Mouse (Mus musculus): ENCODE measurements at regions not wholly inside any gene's neighbourhood (a gene's known extent, or its start where the extent isn't known, plus 50 kb on each side); places are given as distances from the start of the nearest gene placed in this dataset.

DNA sequence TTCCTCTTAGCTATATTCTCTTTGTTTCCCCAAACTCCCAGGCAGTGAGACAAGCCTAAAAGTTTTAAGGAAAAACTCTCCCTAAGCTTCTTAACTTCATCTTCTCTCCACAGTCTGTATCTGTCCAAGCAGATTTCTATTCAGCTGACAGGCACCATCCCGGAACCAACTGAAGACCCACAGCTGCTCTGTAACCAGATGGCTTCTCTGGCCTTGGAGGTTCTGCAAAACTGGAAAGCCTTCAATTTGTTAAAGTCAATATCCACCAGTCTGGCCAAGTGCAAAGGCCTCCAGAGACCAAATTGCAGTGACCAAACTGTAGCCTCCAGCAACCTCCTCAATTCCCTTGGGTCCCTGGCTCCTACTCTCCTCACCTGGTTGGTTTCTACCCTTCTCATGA is 614.8 kb upstream of the Stxbp6 start:
- Histone ChIP-seq H3K4me3 (ENCODE audit: low read depth, low read length) (no peak overlapping the region), H3K27me3 (replicated peaks; ENCODE audit: control insufficient read depth, insufficient read depth, low read length) (no peaks in the 10 kb centered on the region), H3K4me2 (replicated peaks; ENCODE audit: low read depth) (no peak overlapping the region), H3K27ac (ENCODE audit: low read depth, low read length) (no peak overlapping the region), H3K4me1 (replicated peaks; ENCODE audit: control insufficient read depth, insufficient read depth, low read length) (no peaks in the 10 kb centered on the region), H3K9me3 (ENCODE audit: control insufficient read depth) (no peaks in the 10 kb centered on the region), H3K9ac (ENCODE audit: low read depth, low read length) (no peak overlapping the region), H3K36me3 (ENCODE audit: control insufficient read depth, insufficient read depth) (no peaks in the 10 kb centered on the region)
- ATAC-seq = no peak
- WGBS = 59% methylated on average over 1 of the region's 1 CpGs
- no peak for TF ChIP-seq CTCF (IDR thresholded peaks at IDR 0.05; ENCODE audit: low read depth)

GRCm38 (mm10) chr12:45686765-45687164 is 612.3 kb upstream of the Stxbp6 start:
- no peak overlapping the region for H3K4me3 ChIP-seq (ENCODE audit: low read depth, low read length)
- H3K9ac ChIP-seq (ENCODE audit: low read depth, low read length) = no peak overlapping the region
- no peak for ATAC-seq
- no peaks in the 10 kb centered on the region for H3K27me3 ChIP-seq (replicated peaks; ENCODE audit: control insufficient read depth, insufficient read depth, low read length)
- H3K27ac ChIP-seq (ENCODE audit: low read depth, low read length) = no peak overlapping the region
- H3K4me1 ChIP-seq (replicated peaks; ENCODE audit: control insufficient read depth, insufficient read depth, low read length) = no peaks in the 10 kb centered on the region
- H3K9me3 ChIP-seq (ENCODE audit: control insufficient read depth) = no peaks in the 10 kb centered on the region
- no peaks in the 10 kb centered on the region for H3K36me3 ChIP-seq (ENCODE audit: control insufficient read depth, insufficient read depth)
- no peak for TF ChIP-seq CTCF (IDR thresholded peaks at IDR 0.05; ENCODE audit: low read depth)
- H3K4me2 ChIP-seq (replicated peaks; ENCODE audit: low read depth) = no peak overlapping the region

- TF ChIP-seq CTCF (IDR thresholded peaks at IDR 0.05; ENCODE audit: low read depth) = no peak
- ATAC-seq = no peak
These were observed 597.9 kb upstream of the Stxbp6 start for GRCm38 (mm10) chr12:45672361-45672760.

DNA sequence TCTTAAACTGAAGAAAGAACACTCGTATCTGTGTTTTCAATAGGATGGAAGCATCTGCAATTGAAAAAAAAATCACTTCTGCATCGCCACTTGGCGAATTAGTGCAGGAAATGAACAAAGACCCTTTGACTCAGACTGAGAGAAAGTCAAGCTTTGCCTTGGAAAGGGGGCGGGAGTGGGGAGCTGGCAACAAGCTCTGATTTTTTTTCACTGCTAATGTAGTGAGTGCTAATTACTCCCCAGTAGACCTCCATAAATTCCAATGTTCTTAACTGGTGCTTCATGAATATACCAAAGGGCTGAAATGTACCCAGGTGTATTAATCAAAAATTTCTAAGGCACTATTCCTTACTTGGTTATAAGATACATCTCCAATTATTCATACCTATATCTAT is 597.0 kb upstream of the Stxbp6 start:
- no peak overlapping the region for H3K4me3 ChIP-seq (ENCODE audit: low read depth, low read length)
- no peak for TF ChIP-seq CTCF (IDR thresholded peaks at IDR 0.05; ENCODE audit: low read depth)
- H3K9ac ChIP-seq (ENCODE audit: low read depth, low read length) = no peak overlapping the region
- no peak overlapping the region for H3K4me2 ChIP-seq (replicated peaks; ENCODE audit: low read depth)
- no peak overlapping the region for H3K27ac ChIP-seq (ENCODE audit: low read depth, low read length)
- H3K4me1 ChIP-seq (replicated peaks; ENCODE audit: control insufficient read depth, insufficient read depth, low read length) = no peaks in the 10 kb centered on the region
- no peak for ATAC-seq
- H3K27me3 ChIP-seq (replicated peaks; ENCODE audit: control insufficient read depth, insufficient read depth, low read length) = no peaks in the 10 kb centered on the region
- H3K9me3 ChIP-seq (ENCODE audit: control insufficient read depth) = no peaks in the 10 kb centered on the region
- whole genome bisulfite sequencing = 68% methylated on average over 4 of the region's 4 CpGs
- H3K36me3 ChIP-seq (ENCODE audit: control insufficient read depth, insufficient read depth) = no peaks in the 10 kb centered on the region

More at GRCm38 (mm10) chr12:45672361-45672760, 597.9 kb upstream of the Stxbp6 start:
- WGBS = 49% methylated on average over 3 of the region's 3 CpGs
- Histone ChIP-seq H3K36me3 (ENCODE audit: control insufficient read depth, insufficient read depth) (no peaks in the 10 kb centered on the region), H3K4me1 (replicated peaks; ENCODE audit: control insufficient read depth, insufficient read depth, low read length) (no peaks in the 10 kb centered on the region), H3K4me3 (ENCODE audit: low read depth, low read length) (no peak overlapping the region), H3K4me2 (replicated peaks; ENCODE audit: low read depth) (no peak overlapping the region), H3K27ac (ENCODE audit: low read depth, low read length) (no peak overlapping the region), H3K9me3 (ENCODE audit: control insufficient read depth) (no peaks in the 10 kb centered on the region), H3K27me3 (replicated peaks; ENCODE audit: control insufficient read depth, insufficient read depth, low read length) (no peaks in the 10 kb centered on the region), H3K9ac (ENCODE audit: low read depth, low read length) (no peak overlapping the region)

DNA sequence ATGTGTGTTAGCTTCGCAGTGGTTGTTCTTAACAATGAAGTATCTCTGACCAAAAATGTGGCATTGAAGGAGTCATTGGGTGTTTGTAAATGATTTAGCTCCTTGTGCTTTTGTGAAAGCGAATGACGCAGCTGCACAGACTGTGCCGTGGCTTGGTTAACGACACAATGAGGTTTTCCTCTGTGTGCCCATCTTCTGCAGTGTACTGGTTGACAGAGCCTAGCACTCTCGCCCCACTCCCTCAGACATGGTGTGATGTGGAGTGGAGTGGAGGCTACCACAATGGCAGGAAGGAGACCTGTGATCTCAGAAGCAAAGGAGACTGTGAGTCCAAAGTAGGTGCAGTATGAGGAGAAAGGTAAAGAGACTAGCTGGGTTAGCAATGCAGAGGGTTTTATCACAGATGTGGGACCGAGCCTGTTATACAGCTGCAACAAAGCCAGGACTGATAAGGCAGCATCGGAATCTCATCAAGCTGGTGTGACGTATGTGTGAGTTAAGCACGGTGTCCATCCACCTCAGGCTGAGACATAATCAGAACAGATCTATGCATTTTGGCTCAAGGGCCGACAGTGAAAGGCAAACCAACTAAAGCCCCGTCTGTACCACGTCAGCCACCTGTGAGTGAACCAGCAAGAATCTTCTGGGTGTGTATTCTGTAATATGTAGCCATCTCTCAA is 596.5 kb upstream of the Stxbp6 start:
- Histone ChIP-seq H3K27ac (ENCODE audit: low read depth, low read length) (no peak overlapping the region), H3K4me3 (ENCODE audit: low read depth, low read length) (no peak overlapping the region), H3K36me3 (ENCODE audit: control insufficient read depth, insufficient read depth) (no peaks in the 10 kb centered on the region), H3K27me3 (replicated peaks; ENCODE audit: control insufficient read depth, insufficient read depth, low read length) (no peaks in the 10 kb centered on the region), H3K9me3 (ENCODE audit: control insufficient read depth) (no peaks in the 10 kb centered on the region), H3K4me1 (replicated peaks; ENCODE audit: control insufficient read depth, insufficient read depth, low read length) (no peaks in the 10 kb centered on the region), H3K9ac (ENCODE audit: low read depth, low read length) (no peak overlapping the region), H3K4me2 (replicated peaks; ENCODE audit: low read depth) (no peak overlapping the region)
- ATAC-seq = no peak
- TF ChIP-seq CTCF (IDR thresholded peaks at IDR 0.05; ENCODE audit: low read depth) = no peak
- WGBS = 68% methylated on average over 13 of the region's 13 CpGs

DNA sequence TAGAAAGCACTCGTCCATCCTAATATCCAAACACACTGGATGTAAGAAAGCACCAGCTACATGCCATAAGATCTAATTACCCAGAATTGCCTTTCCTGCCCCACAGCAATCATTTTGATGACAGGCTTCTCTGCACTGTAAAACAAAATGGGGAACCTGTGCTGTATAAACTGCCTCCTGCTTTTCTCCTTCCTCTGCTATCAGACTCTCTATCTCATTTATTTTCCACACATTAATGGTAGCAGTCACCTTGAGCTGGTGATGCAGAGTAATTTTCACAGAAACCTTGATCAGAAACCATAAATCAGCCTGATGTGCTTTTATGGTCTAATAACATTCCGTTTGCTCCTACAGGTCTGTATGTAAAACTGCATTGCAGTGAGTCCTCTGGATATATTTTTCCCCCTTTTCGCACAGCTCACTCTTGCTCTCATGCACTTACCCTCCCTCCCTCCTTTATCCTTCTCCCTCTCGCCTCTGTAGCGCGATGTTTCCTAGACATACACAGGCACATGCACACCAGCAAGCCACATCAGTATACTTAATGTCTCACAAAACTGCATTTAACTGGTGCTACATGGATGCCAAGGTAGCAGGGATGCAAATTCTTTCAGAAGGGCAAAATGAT is 595.9 kb upstream of the Stxbp6 start:
- Histone ChIP-seq H3K27ac (ENCODE audit: low read depth, low read length) (no peak overlapping the region), H3K27me3 (replicated peaks; ENCODE audit: control insufficient read depth, insufficient read depth, low read length) (no peaks in the 10 kb centered on the region), H3K4me1 (replicated peaks; ENCODE audit: control insufficient read depth, insufficient read depth, low read length) (no peaks in the 10 kb centered on the region), H3K9ac (ENCODE audit: low read depth, low read length) (no peak overlapping the region), H3K36me3 (ENCODE audit: control insufficient read depth, insufficient read depth) (no peaks in the 10 kb centered on the region), H3K4me3 (ENCODE audit: low read depth, low read length) (no peak overlapping the region), H3K4me2 (replicated peaks; ENCODE audit: low read depth) (no peak overlapping the region), H3K9me3 (ENCODE audit: control insufficient read depth) (no peaks in the 10 kb centered on the region)
- TF ChIP-seq CTCF (IDR thresholded peaks at IDR 0.05; ENCODE audit: low read depth) = no peak
- 60% methylated on average over 6 of the region's 6 CpGs for WGBS
- no peak for ATAC-seq

Measured in intestine, postnatal 0 days (tissue).